20 mouse cellular contexts compared by ENCODE assay signal in the genomic region with DNA sequence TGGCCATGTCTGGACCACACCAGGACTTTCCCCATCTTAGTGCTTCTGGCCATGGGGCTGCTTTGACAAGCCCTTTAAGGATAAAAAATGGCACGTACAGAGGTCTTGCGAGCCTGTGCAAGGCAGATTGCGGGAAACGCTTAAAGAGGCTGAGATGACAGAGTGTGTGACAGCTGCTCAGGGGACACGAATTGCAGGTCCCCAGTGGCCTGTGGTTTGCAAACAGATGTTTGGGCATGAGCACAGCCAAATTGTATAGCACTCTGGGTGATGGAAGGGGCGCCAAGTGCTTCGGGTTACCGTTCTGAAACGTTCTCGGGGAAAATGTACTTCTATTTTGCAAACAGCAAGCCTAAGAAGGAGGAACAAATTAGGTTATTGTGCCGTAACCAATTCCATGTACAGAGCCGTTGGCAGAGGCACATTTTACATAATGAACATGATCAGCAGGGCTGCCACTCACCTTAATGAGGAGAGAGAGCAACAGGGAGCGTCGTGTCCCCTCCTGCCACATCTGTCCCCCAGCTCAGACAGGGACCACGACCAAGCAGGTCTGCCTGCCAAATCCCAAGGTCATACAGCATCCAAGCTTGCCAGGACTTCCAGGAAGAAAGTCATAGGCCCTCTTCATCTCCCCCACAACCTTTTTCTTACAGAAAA. TPM values are rescaled to one million over a fixed set of nuclear protein-coding genes. Genes with fewer than 3 reads are reported as not detected.
A peak's percentile ranks its signal among the peaks of the same experiment; 100 is the strongest.
DNase-seq lines count a peak whose midpoint lies in the region; ATAC-seq and TF ChIP-seq lines count a peak whose summit lies in the region.
"Had no signal": no experiment of that assay in that cellular context is flagged by ENCODE, and none has a peak within 500 bp of the region (broad histone marks: within the 10 kb centered on the region; RNA-seq: fewer than 3 reads in every experiment).

No protein-coding gene starts in this region.

- H3K9ac ChIP-seq in CH12.LX (ENCODE audit: insufficient read depth, low read depth), result no peak overlapping the region
- 0 out of 2 replicates have a peak overlapping the region, but pooled peaks have one; percentile 19 for H3K9ac ChIP-seq in midbrain, postnatal 0 days (replicated peaks; ENCODE audit: low read length, poor library complexity, severe bottlenecking)
- H3K9ac ChIP-seq: liver, embryonic 12.5 days had no signal

- H3K36me3 ChIP-seq in CH12.LX (replicated peaks in 1 of 2; ENCODE audit: control insufficient read depth in 1 of 2, insufficient read depth in 1 of 2, low read length in 1 of 2), result no peaks in the 10 kb centered on the region
- no peaks in the 10 kb centered on the region for H3K36me3 ChIP-seq in midbrain, postnatal 0 days (ENCODE audit: insufficient read depth, low read length)
- H3K36me3 ChIP-seq: liver, embryonic 12.5 days had no signal

- peak; percentile 51 to 61 for DNase-seq in cerebellum, postnatal 10 days
- DNase-seq in cerebellum, adult 8-10 months, result no peak
- DNase-seq in left cerebral cortex, postnatal 4 days, result peak; percentile 45
- DNase-seq in left cerebral cortex, adult 9 months (ENCODE audit: low spot score in 2 of 2), result no peak
- DNase-seq in CH12.LX (ENCODE audit: extremely low read depth), result peak; percentile 83
- peak; percentile 57 for DNase-seq in midbrain, postnatal 0 days (ENCODE audit: low spot score)
- DNase-seq in kidney, adult 9 months, result no peak
- no peak for DNase-seq in urinary bladder, postnatal 25 days (ENCODE audit: low spot score)
- DNase-seq: cerebellum, adult 11-12 months; gastrocnemius, postnatal 36 days; heart, postnatal 36 days; kidney, postnatal 25 days; layer of hippocampus, adult 9-11 months; thymus, adult 2 months had no signal

- peak overlapping the region; percentile 11; the same call in 1 of the 2 replicates for H3K4me2 ChIP-seq in CH12.LX (ENCODE audit: insufficient read depth, low read depth, poor library complexity, severe bottlenecking)
- no peak overlapping the region for H3K4me2 ChIP-seq in midbrain, postnatal 0 days (ENCODE audit: low read depth, low read length, poor library complexity, severe bottlenecking)
- H3K4me2 ChIP-seq: heart, embryonic 11.5 days; liver, embryonic 12.5 days had no signal

- no peaks in the 10 kb centered on the region for H3K9me3 ChIP-seq in CH12.LX (replicated peaks; ENCODE audit: low read length)
- H3K9me3 ChIP-seq in midbrain, postnatal 0 days (ENCODE audit: low read length), result no peaks in the 10 kb centered on the region
- H3K9me3 ChIP-seq: liver, embryonic 12.5 days had no signal

- no peak overlapping the region for H3K27ac ChIP-seq in CH12.LX (ENCODE audit: insufficient read depth, low read depth)
- H3K27ac ChIP-seq in midbrain, postnatal 0 days (ENCODE audit: low read depth, low read length), result no peak overlapping the region
- H3K27ac ChIP-seq: liver, embryonic 12.5 days had no signal

- peaks cover 13 to 29% of the 10 kb centered on the region in 2 experiments for H3K4me1 ChIP-seq in CH12.LX (ENCODE audit: control insufficient read depth in 1 of 2, insufficient read depth in 2 of 2)
- H3K4me1 ChIP-seq in midbrain, postnatal 0 days (ENCODE audit: insufficient read depth, low read length), result peaks cover 3% of the 10 kb centered on the region; the same call in 1 of the 2 replicates
- H3K4me1 ChIP-seq: liver, embryonic 12.5 days had no signal

- WGBS in midbrain, postnatal 0 days, result 47% methylated on average over 15 of the region's 15 CpGs

- H3K4me3 ChIP-seq in CH12.LX (replicated peaks in 1 of 3; ENCODE audit: low read depth in 2 of 3, low read length in 2 of 3, poor library complexity in 1 of 3), result no peak overlapping the region
- H3K4me3 ChIP-seq in midbrain, postnatal 0 days (ENCODE audit: low read depth, low read length), result no peak overlapping the region
- H3K4me3 ChIP-seq: liver, embryonic 12.5 days; myocyte had no signal

- H3K27me3 ChIP-seq in CH12.LX (replicated peaks), result peaks cover 84% of the 10 kb centered on the region
- no peaks in the 10 kb centered on the region for H3K27me3 ChIP-seq in midbrain, postnatal 0 days (ENCODE audit: insufficient read depth, low read length)

- no peak; the same call in 1 of the 2 replicates for TF ChIP-seq RAD21 in CH12.LX (IDR thresholded peaks at IDR 0.05; ENCODE audit: low read depth, low read length)

- TF ChIP-seq CTCF in CH12.LX (conservative IDR thresholded peaks at IDR 0.05 in 1 of 2, IDR thresholded peaks at IDR 0.05 in 1 of 2; ENCODE audit: low read depth in 2 of 2, low read length in 2 of 2), result no peak
- no peak for TF ChIP-seq CTCF in midbrain, postnatal 0 days (IDR thresholded peaks at IDR 0.05)

- no peak for ATAC-seq in midbrain, postnatal 0 days (ENCODE audit: low FRiP score)
- ATAC-seq: intestine, postnatal 0 days; liver, embryonic 12.5 days; Patski had no signal

- in situ Hi-C loops in CH12.LX (cut with MboI; ENCODE audit: low pct_ligation_motif_present, low pct_unique_long_range_greater_than_20kb, low sequenced_read_pairs), result no loop called here

- no peaks in the 10 kb centered on the region for H3K79me2 ChIP-seq in CH12.LX (replicated peaks; ENCODE audit: control insufficient read depth, extremely low read depth, insufficient read depth, poor library complexity, severe bottlenecking)

- peak; percentile 71 for TF ChIP-seq EP300 in CH12.LX (IDR thresholded peaks at IDR 0.05; ENCODE audit: low read length)

- intact Hi-C loops in left cerebral cortex, postnatal 4 days (cut with DNase I), result no loop called here

- dilution Hi-C loops in CH12.LX (cut with MboI; ENCODE audit: extremely low pct_ligation_motif_present, extremely low pct_unique_long_range_greater_than_20kb, low sequenced_read_pairs), result no loop called here

- no peak for TF ChIP-seq POLR2A in CH12.LX (IDR thresholded peaks at IDR 0.05; ENCODE audit: low read depth, low read length)

TF ChIP-seq in CH12.LX, 34 proteins besides CTCF, POLR2A, EP300 and RAD21:
- TF ChIP-seq TCF12 (IDR thresholded peaks at IDR 0.05; ENCODE audit: low read depth, low read length), result peak; percentile 96; the same call in 1 of the 2 replicates
- TF ChIP-seq MEF2A (IDR thresholded peaks at IDR 0.05; ENCODE audit: borderline replicate concordance, low read depth, low read length), result peak; percentile 58
- 0 out of 2 replicates have a peak, but pooled peaks have one; percentile 27 for TF ChIP-seq E2F4 (IDR thresholded peaks at IDR 0.05; ENCODE audit: insufficient replicate concordance, low read depth, low read length)
- peak; percentile 65 for TF ChIP-seq SIN3A (IDR thresholded peaks at IDR 0.05; ENCODE audit: low read length)
- no peak for TF ChIP-seq CHD2 (IDR thresholded peaks at IDR 0.05; ENCODE audit: low read length)
- peak; percentile 46; the same call in 1 of the 2 replicates for TF ChIP-seq NRF1 (IDR thresholded peaks at IDR 0.05; ENCODE audit: low read depth, low read length)
- no peak for TF ChIP-seq ZNF384 (IDR thresholded peaks at IDR 0.05; ENCODE audit: low read depth, low read length)
- TF ChIP-seq MYC (IDR thresholded peaks at IDR 0.05; ENCODE audit: low read depth, low read length), result 0 out of 2 replicates have a peak, but pooled peaks have one; percentile 34
- TF ChIP-seq NELFE (IDR thresholded peaks at IDR 0.05; ENCODE audit: low read depth, low read length), result no peak
- peak; percentile 39; the same call in 1 of the 2 replicates for TF ChIP-seq MXI1 (IDR thresholded peaks at IDR 0.05; ENCODE audit: low read depth, low read length)
- 0 out of 2 replicates have a peak, but pooled peaks have one; percentile 46 for TF ChIP-seq CHD1 (IDR thresholded peaks at IDR 0.05; ENCODE audit: low read depth, low read length)
- 0 out of 2 replicates have a peak, but pooled peaks have one; percentile 12 for TF ChIP-seq KAT2A (IDR thresholded peaks at IDR 0.05; ENCODE audit: insufficient replicate concordance, low read length)
- TF ChIP-seq BHLHE40 (IDR thresholded peaks at IDR 0.05; ENCODE audit: low read depth, low read length), result peak; percentile 91
- 0 out of 2 replicates have a peak, but pooled peaks have one; percentile 25 for TF ChIP-seq UBTF (IDR thresholded peaks at IDR 0.05; ENCODE audit: low read depth, low read length)
- peak; percentile 93 for TF ChIP-seq ETS1 (conservative IDR thresholded peaks at IDR 0.05; ENCODE audit: low read depth, low read length)
- TF ChIP-seq MAX (IDR thresholded peaks at IDR 0.05; ENCODE audit: low read length), result 0 out of 2 replicates have a peak, but pooled peaks have one; percentile 22
- no peak for TF ChIP-seq ELF1 (IDR thresholded peaks at IDR 0.05; ENCODE audit: low read depth, low read length)
- no peak for TF ChIP-seq GABPA (IDR thresholded peaks at IDR 0.05; ENCODE audit: insufficient replicate concordance, low read depth, low read length)
- TF ChIP-seq IRF4 (IDR thresholded peaks at IDR 0.05; ENCODE audit: low read depth, low read length), result peak; percentile 77
- TF ChIP-seq MAFK (IDR thresholded peaks at IDR 0.05; ENCODE audit: insufficient replicate concordance, low read length), result peak; percentile 75
- 0 out of 2 replicates have a peak, but pooled peaks have one; percentile 52 for TF ChIP-seq RCOR1 (conservative IDR thresholded peaks at IDR 0.05; ENCODE audit: low read depth, low read length)

RNA-seq across cellular contexts. Expression of a gene that starts 17.0 kb away (rescaled TPM):
- 10 to 100 TPM; 17.9 to 21.9 TPM for total RNA-seq in left cerebral cortex, postnatal 4 days (2021)
- total RNA-seq in CH12.LX (2012; rRNA removed) (not detected in 2 replicates), CH12.LX (2014; rRNA removed) (not detected in 2 replicates)
- not detected in 2 replicates for polyA plus RNA-seq in CH12.LX (2012; ENCODE audit: insufficient read length, low read depth)
- 44.8 and 45.7 TPM in 2 replicates for total RNA-seq in midbrain, postnatal 0 days (2014; rRNA removed)
- polyA plus RNA-seq in midbrain, postnatal 0 days (2015; fragmentation: Nextera tagmentation; extraction: Ambion mirVana), result 42.6 and 43.3 TPM in 2 replicates
- polyA plus RNA-seq: liver, embryonic 12.5 days; lung, embryonic 16.5 days; myocyte had no signal

Comparison
In these comparisons a context has a peak if more than half of its experiments do, and no peak if none do; other contexts are left out.
1. DNase-seq: peak in cerebellum, postnatal 10 days (2 of 2), left cerebral cortex, postnatal 4 days (single experiment), CH12.LX (single experiment) and midbrain, postnatal 0 days (single experiment); none in cerebellum, adult 8-10 months (single experiment), left cerebral cortex, adult 9 months (0 of 2), kidney, adult 9 months (single experiment) and urinary bladder, postnatal 25 days (single experiment).
2. RNA of a gene that starts 17.0 kb away (total RNA-seq): 44.8 to 45.7 TPM in midbrain, postnatal 0 days and 17.9 to 21.9 TPM in left cerebral cortex, postnatal 4 days; not detected in CH12.LX; every median in the first group is over 10 times any median in the second.